Mouse (Mus musculus) thymus, adult 2 months (tissue): Measurements from ENCODE around the gene Fut4. TPM values are rescaled to one million over a fixed set of nuclear protein-coding genes. Genes with fewer than 3 reads are reported as not detected.

Source experiments
- DNase-seq: peaks from one replicate; pipeline ENCODE4 v3.0.0; 2021
- H3K27ac ChIP-seq: fragments of 200-500 bp; 2 replicates; pipeline ENCODE4 v1.5.1; 2012; ENCODE audit warnings: low read length, control low read depth; ENCODE audit not compliant: control insufficient read depth, insufficient read depth
- H3K27me3 ChIP-seq: fragments of 200-500 bp; 2 replicates; pipeline ENCODE4 v1.6.1; 2012; ENCODE audit warnings: mild to moderate bottlenecking, low read length, moderate library complexity, mixed read lengths; ENCODE audit not compliant: control insufficient read depth, insufficient read depth
- H3K36me3 ChIP-seq: fragments of 200-500 bp; 2 replicates; pipeline ENCODE4 v1.6.1; 2012; ENCODE audit warnings: mild to moderate bottlenecking, low read length, moderate library complexity; ENCODE audit not compliant: control insufficient read depth, insufficient read depth
- H3K4me1 ChIP-seq: fragments of 200-500 bp; replicated peaks from 2 replicates; pipeline ENCODE4 v1.6.1; 2012; ENCODE audit warnings: low read length; ENCODE audit not compliant: control insufficient read depth, insufficient read depth
- H3K4me3 ChIP-seq: fragments of 200-500 bp; 2 replicates; pipeline ENCODE4 v1.5.1; 2012; ENCODE audit warnings: mild to moderate bottlenecking, low read length, control low read depth, moderate library complexity; ENCODE audit not compliant: control insufficient read depth, insufficient read depth
- CTCF ChIP-seq: fragments of 200-500 bp; IDR thresholded peaks from 2 replicates; pipeline ENCODE4 v1.5.1; 2012; ENCODE audit warnings: mild to moderate bottlenecking, control low read depth, low read length, moderate library complexity, borderline replicate concordance; ENCODE audit not compliant: control insufficient read depth, poor library complexity, insufficient read depth; ENCODE audit errors: extremely low read depth
- POLR2A ChIP-seq: fragments of 200-500 bp; IDR thresholded peaks from 2 replicates; pipeline ENCODE4 v1.6.1; 2012; ENCODE audit warnings: mild to moderate bottlenecking, low read length, control low read depth, moderate library complexity; ENCODE audit not compliant: control insufficient read depth, poor library complexity, insufficient read depth; ENCODE audit errors: extremely low read depth
- WGBS: fragments of 180-500 bp; shearing (Covaris S2); methylation state at CpG from one replicate; pipeline ENCODE4 v1.1.7; 2018; 5-methylcytosine and 5-hydroxymethylcytosine counted together
- polyA plus RNA-seq: library from polyadenylated mRNA; depleted of rRNA; stranded (reverse); fragments of >200 nt; gene quantifications from 2 replicates; pipeline ENCODE4 v1.2.3, GENCODE M21; 2012

Fut4 gene
- polyA plus RNA-seq, 1 experiment: 2.3 TPM

GRCm38 (mm10) chr9:14770803-14771471, 18.7 kb upstream of the Fut4 start, which contains the start of gene 1700012B09Rik:
Gene 1700012B09Rik (minus strand): TSS chr9:14771030.
- TF ChIP-seq POLR2A (no peak), CTCF (no peak)
- WGBS: 32% methylated on average over 23 of the region's 23 CpGs
- no peaks in the 10 kb centered on the region for H3K36me3 ChIP-seq
- no peaks in the 10 kb centered on the region for H3K27me3 ChIP-seq
- H3K4me1 ChIP-seq: no peaks in the 10 kb centered on the region; the same call in 1 of the 2 replicates
- H3K27ac ChIP-seq: no peak within 1 kb of the TSS
- no peak for DNase-seq
- no peak within 1 kb of the TSS for H3K4me3 ChIP-seq

- no peaks in the 10 kb centered on the region for H3K27me3 ChIP-seq
- no peaks in the 10 kb centered on the region; the same call in 1 of the 2 replicates for H3K4me1 ChIP-seq
- TF ChIP-seq POLR2A: no peak
- H3K27ac ChIP-seq: no peak overlapping the region
- H3K4me3 ChIP-seq: no peak overlapping the region
- H3K36me3 ChIP-seq: no peaks in the 10 kb centered on the region
- no peak for DNase-seq
- WGBS: 92% methylated on average over 5 of the region's 6 CpGs
Observed at GRCm38 (mm10) chr9:14769811-14770210, 17.6 kb upstream of the Fut4 start.

GRCm38 (mm10) chr9:14764765-14765164, 12.6 kb upstream of the Fut4 start:
- H3K36me3 ChIP-seq: no peaks in the 10 kb centered on the region
- DNase-seq: peak; percentile 49
- TF ChIP-seq POLR2A (no peak), CTCF (no peak)
- H3K4me1 ChIP-seq: no peaks in the 10 kb centered on the region
- 20% methylated on average over 7 of the region's 7 CpGs for WGBS
- no peak overlapping the region for H3K27ac ChIP-seq
- no peaks in the 10 kb centered on the region for H3K27me3 ChIP-seq
- no peak overlapping the region for H3K4me3 ChIP-seq

- no peaks in the 10 kb centered on the region for H3K4me1 ChIP-seq
- DNase-seq: no peak
- H3K27me3 ChIP-seq: no peaks in the 10 kb centered on the region
- H3K27ac ChIP-seq: no peak overlapping the region
- H3K4me3 ChIP-seq: no peak overlapping the region
- no peaks in the 10 kb centered on the region for H3K36me3 ChIP-seq
- TF ChIP-seq POLR2A (no peak), CTCF (no peak)
Observed at GRCm38 (mm10) chr9:14759261-14759660, 7.1 kb upstream of the Fut4 start.

GRCm38 (mm10) chr9:14758590-14758989, 6.4 kb upstream of the Fut4 start:
- Histone ChIP-seq H3K36me3 (no peaks in the 10 kb centered on the region), H3K4me1 (no peaks in the 10 kb centered on the region), H3K4me3 (no peak overlapping the region), H3K27ac (no peak overlapping the region), H3K27me3 (no peaks in the 10 kb centered on the region)
- DNase-seq: no peak
- 35% methylated on average over 7 of the region's 7 CpGs for WGBS
- TF ChIP-seq CTCF (no peak), POLR2A (no peak)

- no peaks in the 10 kb centered on the region for H3K36me3 ChIP-seq
- H3K4me1 ChIP-seq: peaks cover 15% of the 10 kb centered on the region
- no peak overlapping the region for H3K27ac ChIP-seq
- no peak for DNase-seq
- no peaks in the 10 kb centered on the region; the same call in 1 of the 2 replicates for H3K27me3 ChIP-seq
- 91% methylated on average over 3 of the region's 3 CpGs for WGBS
- no peak for TF ChIP-seq POLR2A
- TF ChIP-seq CTCF: no peak
- no peak overlapping the region for H3K4me3 ChIP-seq
Observed at GRCm38 (mm10) chr9:14754469-14754868, 2.3 kb upstream of the Fut4 start.

GRCm38 (mm10) chr9:14753947-14754346, 1.8 kb upstream of the Fut4 start:
- no peak for TF ChIP-seq POLR2A
- H3K27ac ChIP-seq: no peak overlapping the region
- H3K36me3 ChIP-seq: no peaks in the 10 kb centered on the region
- no peak for DNase-seq
- H3K4me3 ChIP-seq: no peak overlapping the region
- H3K27me3 ChIP-seq: no peaks in the 10 kb centered on the region; the same call in 1 of the 2 replicates
- H3K4me1 ChIP-seq: peaks cover 15% of the 10 kb centered on the region
